Mouse (Mus musculus): ENCODE results near the gene Sorl1.

GRCm38 (mm10) chr9:41918657-41919380 lies 205.3 kb downstream of the Sorl1 start:
- TF ChIP-seq POLR2A (IDR thresholded peaks at IDR 0.05; ENCODE audit: extremely low read depth, insufficient read depth, low read length) = no peak
- no peak for TF ChIP-seq CTCF (IDR thresholded peaks at IDR 0.05; ENCODE audit: extremely low read depth, insufficient read depth, low read length)
